Mouse (Mus musculus): ENCODE results near the gene Tmem161a. TPM values are rescaled to one million over a fixed set of nuclear protein-coding genes. Genes with fewer than 3 reads are reported as not detected.

The Tmem161a gene
- 10 to 100 TPM; 81.1 to 86.2 TPM for total RNA-seq (2021)
- long read RNA-seq, experiment 1, transcript Tmem161a-201 (12 exons, 3,018 nt) = major isoform, 70 of 169 reads
- long read RNA-seq, experiment 1, partial matches to known transcripts = 89 of 169 reads
- long read RNA-seq, experiment 1, other reads (novel, unspliced or antisense) = 8 of 169 reads
- long read RNA-seq, experiment 2, transcript Tmem161a-201 (12 exons, 3,018 nt) = major isoform, 41 of 128 reads
- long read RNA-seq, experiment 2, partial matches to known transcripts = 67 of 128 reads
- long read RNA-seq, experiment 2, other reads (novel, unspliced or antisense) = 19 of 128 reads

DNA sequence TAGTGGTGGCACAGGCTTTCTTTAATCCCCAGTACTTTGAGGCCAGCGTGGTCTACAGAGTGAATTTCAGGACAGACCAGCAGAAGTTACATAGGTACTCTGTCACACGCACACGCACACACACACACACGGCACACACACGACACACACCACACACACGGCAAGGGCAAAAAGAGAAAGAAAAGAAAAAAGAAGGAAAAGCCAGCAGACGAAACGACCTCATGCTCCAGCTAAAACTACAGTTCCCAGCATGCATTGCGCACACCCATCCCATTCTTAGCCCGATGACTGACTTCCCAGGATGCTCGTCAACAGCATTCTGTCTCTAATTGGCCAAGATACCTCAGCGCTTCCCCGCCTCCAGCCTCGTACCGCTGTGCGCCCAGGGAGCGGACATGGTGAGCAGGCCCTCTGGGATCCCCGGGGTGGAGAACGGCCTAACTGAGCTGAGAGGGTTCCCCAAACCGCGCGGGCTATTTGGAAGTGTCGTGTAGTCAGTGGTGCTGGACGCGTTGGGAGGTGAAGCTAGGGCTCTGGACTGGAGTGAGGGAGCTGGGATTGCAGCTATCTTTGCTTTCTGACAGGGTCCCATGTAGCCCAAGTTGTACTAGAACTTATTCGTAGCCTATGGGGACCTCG is at the start of gene Tmem161a:
Tmem161a (plus strand) TSS at position 314 of the 639 bp plus-strand sequence.
- H3K4me3 ChIP-seq = peak within 1 kb of the TSS; percentile 91
- 0 out of 2 replicates have a peak, but pooled peaks have one; percentile 2 for TF ChIP-seq CTCF (IDR thresholded peaks at IDR 0.05)
- H3K27ac ChIP-seq = peak within 1 kb of the TSS; percentile 95
- intact Hi-C loops (cut with DNase I) = loop anchor here (2.0 to 5.0 kb wide), 2 partner anchors 33 to 250 kb away; partner anchors contain the start of genes Borcs8, Mef2b and Rfxank
- DNase-seq = peak; percentile 94

DNA sequence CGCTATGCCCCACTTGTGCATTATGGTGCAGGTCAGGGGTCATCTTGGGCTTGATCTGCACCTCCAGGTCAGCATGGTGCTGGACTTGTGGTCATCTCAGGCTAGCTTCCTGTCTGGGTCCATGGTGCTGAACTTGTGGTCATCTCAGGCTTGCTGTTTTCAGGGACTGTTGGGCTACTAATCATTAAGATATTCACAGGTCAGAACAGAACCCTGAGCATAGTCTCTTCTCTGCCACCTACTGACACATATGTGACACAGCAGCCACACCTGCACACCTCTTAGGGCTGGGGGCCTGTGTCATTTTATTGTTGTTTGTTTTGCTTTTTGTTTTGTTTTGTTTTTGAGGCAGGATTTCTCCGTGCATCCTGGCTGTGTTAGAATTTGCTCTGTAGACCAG is 49.3 kb upstream of the Tmem161a start:
- Histone ChIP-seq H3K27ac (no peak overlapping the region), H3K4me3 (no peak overlapping the region)
- peak; percentile 73 for TF ChIP-seq CTCF (IDR thresholded peaks at IDR 0.05)
- intact Hi-C loops (cut with DNase I) = loop anchor here (1.0 kb wide), 1 partner anchor 19 kb away; no protein-coding TSS in a partner anchor
- DNase-seq = no peak

DNA sequence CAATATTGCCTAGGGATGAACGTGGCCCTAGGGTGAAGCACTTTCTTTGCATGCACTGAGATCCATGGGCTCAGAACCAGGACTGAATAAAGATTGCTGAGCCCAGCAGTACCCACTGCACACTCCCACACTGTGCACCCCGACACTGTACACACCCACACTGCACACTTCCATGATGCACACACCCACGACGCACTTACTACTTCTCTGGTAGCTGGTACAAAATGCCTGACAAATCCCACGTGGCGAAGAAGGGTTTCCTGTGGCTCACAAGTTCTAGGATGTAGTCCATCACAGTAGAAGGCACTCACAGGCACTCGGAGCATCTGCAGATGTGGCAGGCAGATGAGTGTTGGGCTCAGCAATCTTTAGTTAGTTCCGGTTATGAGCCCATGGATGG is 47.2 kb upstream of the Tmem161a start:
- DNase-seq = no peak
- intact Hi-C loops (cut with DNase I) = no loop called here
- no peak for TF ChIP-seq CTCF (IDR thresholded peaks at IDR 0.05)
- no peak overlapping the region for H3K4me3 ChIP-seq
- H3K27ac ChIP-seq = no peak overlapping the region

DNA sequence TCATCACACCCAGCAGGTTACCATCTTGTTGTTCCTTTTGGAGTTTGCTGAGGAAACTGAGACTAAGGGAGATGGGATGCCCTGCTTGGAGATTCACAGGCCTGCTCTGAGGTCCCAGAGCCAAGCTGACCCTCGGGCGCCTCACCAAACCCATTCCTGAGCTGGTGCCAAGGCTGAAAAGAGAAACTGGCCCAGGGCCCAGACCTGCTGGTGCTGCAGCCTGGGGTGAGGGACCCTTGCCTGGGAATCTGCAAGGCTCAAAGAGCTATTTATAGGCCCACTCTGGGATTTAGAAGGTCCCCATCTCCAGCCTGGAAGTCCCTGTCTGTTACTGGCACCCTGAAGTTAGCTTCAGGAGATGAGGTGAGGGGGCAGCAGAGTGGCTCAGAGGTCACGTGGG is 43.7 kb upstream of the Tmem161a start:
- intact Hi-C loops (cut with DNase I) = no loop called here

DNA sequence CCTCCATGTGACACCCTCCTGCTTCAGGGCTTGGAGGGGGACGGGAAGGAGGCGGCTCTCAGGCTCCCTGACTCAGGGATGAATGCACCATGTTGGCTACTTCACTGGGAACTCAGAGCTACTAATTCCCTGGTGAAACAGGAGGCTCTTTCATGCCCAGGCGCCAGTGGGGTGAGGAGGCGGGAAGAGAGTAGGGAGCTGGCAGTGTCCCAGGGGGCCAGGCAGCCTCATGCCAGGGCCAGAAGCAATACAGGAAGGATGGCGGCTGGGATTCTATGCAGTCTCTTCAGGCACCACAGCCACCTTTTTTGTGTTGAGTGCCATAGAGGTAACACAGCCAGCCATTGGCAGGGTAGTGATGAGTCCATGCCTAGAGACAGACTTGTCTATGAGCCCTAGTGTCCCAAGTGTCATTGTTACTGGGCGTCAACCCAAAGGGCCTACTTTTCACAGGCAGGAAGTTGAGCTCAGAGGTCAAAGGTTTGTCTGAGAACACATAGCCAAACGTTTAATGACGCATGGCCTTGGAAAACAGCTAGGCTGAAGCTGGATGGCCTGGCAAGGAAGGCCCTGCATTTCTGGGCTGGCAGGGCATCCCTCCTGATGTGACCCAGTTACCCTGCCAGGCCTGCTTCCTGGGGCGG is 42.7 kb upstream of the Tmem161a start:
- H3K27ac ChIP-seq = peak overlapping the region; percentile 78
- DNase-seq = peak; percentile 60
- no peak for TF ChIP-seq CTCF (IDR thresholded peaks at IDR 0.05)
- intact Hi-C loops (cut with DNase I) = no loop called here
- H3K4me3 ChIP-seq = no peak overlapping the region

More for the DNA sequence above, 43.7 kb upstream of the Tmem161a start:
- DNase-seq = peak; percentile 80
- Histone ChIP-seq H3K27ac (peak overlapping the region; percentile 78), H3K4me3 (no peak overlapping the region)
- TF ChIP-seq CTCF (IDR thresholded peaks at IDR 0.05) = no peak

DNA sequence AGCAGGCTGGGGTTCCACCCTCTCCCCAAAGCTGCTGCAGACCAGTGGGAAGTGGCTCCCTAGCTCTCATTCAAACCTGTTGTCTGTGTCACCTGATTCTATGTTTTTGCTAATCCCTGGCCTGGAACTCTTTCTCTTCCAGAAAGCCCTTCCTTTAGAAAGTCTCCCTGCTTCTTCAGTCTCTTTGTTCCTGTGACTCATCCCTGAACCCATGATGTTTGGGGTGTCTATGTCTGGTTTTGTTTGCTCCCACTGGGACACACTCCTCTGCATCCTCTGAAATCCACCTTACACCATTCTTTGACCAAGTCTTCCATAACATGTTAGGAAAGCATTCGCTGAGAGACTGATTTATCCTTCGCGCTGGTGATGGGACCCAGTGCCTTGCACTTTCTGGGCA is 42.1 kb upstream of the Tmem161a start:
- Histone ChIP-seq H3K27ac (peak overlapping the region; percentile 78), H3K4me3 (no peak overlapping the region)
- no peak for DNase-seq
- TF ChIP-seq CTCF (IDR thresholded peaks at IDR 0.05) = no peak
- intact Hi-C loops (cut with DNase I) = no loop called here

DNA sequence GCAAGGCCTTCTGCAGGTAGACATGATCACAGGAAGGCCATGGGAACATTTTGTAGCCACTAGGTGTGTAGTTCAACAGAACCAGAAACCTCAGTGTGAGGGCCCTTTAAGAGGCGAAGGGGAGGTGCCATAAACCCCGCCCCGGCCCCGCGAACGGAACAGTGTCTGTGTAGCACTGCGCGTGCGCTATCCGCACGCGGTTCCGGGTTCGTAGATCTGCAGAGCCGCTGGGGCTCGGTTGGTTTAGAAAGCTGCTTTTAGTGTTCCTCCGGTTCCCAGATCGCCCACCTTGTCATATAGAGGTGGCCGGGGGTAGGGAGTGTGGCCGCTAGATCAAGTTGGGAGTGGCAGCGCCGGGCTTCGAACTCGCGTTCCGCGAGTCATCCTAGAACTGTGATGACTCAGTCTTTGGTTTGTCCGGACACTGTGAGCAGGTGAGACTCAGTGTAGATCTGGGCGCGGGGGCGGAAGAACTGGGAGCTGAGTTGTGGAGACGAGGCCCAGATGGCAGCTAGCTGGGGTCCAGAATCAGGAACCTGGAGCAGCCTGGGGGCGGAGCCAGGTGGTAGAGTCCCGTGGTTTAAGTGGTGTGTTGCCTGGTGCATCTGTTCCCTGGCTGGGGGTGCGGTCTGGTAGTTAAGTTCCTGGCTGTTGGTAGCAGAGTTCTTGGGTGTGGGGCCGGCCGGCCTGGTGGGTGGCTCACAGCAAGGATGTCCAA is 40.8 kb upstream of the Tmem161a start, which contains the start of gene Nr2c2ap:
Nr2c2ap (plus strand) TSS at position 168 of the 718 bp plus-strand sequence.
- TF ChIP-seq CTCF (IDR thresholded peaks at IDR 0.05) = peak; percentile 19; the same call in 1 of the 2 replicates
- Histone ChIP-seq H3K4me3 (peak within 1 kb of the TSS; percentile 88), H3K27ac (peak within 1 kb of the TSS; percentile 90)
- intact Hi-C loops (cut with DNase I) = no loop called here
- peak; percentile 90 for DNase-seq

DNA sequence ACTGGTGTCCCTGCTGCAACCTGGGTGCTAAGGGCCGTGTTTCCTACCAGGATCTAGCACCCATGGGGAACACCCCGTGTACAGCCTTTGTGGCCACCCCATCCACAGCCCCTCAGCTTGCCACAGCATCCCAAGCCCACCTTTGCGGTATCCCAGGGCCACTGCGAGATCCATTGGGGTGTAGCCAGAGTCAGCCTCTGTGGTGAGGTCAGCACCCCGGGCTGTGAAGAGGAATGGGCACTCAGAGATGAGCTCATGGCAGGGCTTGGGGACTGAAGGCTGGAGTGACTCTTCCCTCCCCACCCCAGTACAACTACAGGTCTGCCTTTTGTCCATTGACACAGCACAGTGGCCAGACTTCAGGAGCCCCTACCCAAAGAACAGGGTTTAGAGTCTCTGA is 38.1 kb upstream of the Tmem161a start:
- TF ChIP-seq CTCF (IDR thresholded peaks at IDR 0.05) = no peak
- Histone ChIP-seq H3K27ac (no peak overlapping the region), H3K4me3 (no peak overlapping the region)
- intact Hi-C loops (cut with DNase I) = no loop called here
- DNase-seq = no peak

DNA sequence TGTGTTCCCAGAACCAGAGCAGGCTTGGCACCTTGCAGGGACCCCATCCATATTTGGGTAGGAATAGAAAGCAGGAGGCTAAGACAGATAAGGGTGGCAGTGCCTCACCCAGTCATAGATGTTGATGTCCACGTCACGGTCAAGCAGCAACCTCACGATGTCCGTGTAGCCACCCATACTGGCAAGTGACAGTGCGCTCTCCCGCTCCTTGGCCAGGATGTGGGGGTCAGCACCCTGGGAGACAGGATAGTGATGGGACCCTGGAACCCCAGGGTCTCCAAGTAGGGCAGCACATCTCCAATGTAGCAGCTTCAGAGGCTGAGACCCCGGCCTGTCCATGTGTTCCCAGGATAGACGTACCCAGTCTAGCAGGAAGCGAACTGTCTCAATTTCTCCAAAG is 37.2 kb upstream of the Tmem161a start:
- H3K4me3 ChIP-seq = no peak overlapping the region
- no peak for TF ChIP-seq CTCF (IDR thresholded peaks at IDR 0.05)
- intact Hi-C loops (cut with DNase I) = no loop called here
- H3K27ac ChIP-seq = no peak overlapping the region
- DNase-seq = no peak

DNA sequence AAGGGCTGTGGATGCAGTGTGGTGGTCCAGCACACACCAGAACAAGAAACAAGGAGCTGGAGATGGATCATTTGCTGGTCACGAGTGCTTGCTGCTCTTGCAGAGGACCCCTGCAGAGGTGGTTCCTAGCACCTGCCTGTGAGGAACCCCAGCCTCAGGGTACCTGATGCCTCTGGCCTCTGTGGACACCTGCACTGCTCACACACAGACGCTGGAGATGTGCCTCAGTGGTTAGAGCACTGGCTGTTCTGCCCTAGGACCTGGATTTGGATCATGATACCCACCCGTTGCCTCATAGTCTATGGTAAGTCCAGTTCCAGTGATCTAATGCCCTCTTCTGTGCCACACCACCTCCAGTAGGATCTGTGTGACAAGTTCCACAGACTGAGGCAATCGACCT is 35.6 kb upstream of the Tmem161a start:
- no peak overlapping the region for H3K4me3 ChIP-seq
- no peak overlapping the region for H3K27ac ChIP-seq
- TF ChIP-seq CTCF (IDR thresholded peaks at IDR 0.05) = no peak
- intact Hi-C loops (cut with DNase I) = no loop called here
- DNase-seq = no peak

DNA sequence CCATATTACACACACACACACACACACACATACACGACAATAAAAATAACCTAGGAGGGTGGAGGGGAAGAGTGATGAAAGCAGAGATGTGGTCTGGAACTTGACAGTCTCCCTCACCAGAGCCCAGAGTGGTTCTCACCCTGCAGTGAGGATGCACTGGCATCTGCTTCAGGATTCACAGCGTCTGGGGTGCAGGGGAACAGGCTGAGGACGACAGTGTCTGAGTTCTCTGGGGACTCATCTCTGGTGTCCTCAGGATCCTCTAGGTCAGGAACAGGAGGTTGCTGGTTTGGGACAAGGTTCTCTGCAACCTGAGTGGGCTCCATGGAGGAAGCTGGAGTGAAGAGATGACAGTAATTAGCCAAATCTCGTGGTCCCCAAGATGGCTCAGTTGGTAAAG is 34.3 kb upstream of the Tmem161a start:
- Histone ChIP-seq H3K4me3 (peak overlapping the region; percentile 94), H3K27ac (peak overlapping the region; percentile 94)
- no peak for TF ChIP-seq CTCF (IDR thresholded peaks at IDR 0.05)
- DNase-seq = no peak
- intact Hi-C loops (cut with DNase I) = loop anchor here (2.0 kb wide), 1 partner anchor 35 kb away; the partner anchor contains the start of gene Tmem161a
